Mouse (Mus musculus) lung, adult 2 months (tissue): Measurements from ENCODE around the gene Onecut1.

Experiments
- CTCF ChIP-seq: fragments of 200-500 bp; IDR thresholded peaks from 2 replicates; pipeline ENCODE4 v1.5.1; 2011; ENCODE audit warnings: mild to moderate bottlenecking, low read length, control low read depth; ENCODE audit not compliant: insufficient read depth
- POLR2A ChIP-seq: fragments of 200-500 bp; IDR thresholded peaks from 2 replicates; pipeline ENCODE4 v1.6.1; 2011; ENCODE audit warnings: low read depth, mild to moderate bottlenecking, control low read depth, low read length, borderline replicate concordance; ENCODE audit errors: extremely low read depth

DNA sequence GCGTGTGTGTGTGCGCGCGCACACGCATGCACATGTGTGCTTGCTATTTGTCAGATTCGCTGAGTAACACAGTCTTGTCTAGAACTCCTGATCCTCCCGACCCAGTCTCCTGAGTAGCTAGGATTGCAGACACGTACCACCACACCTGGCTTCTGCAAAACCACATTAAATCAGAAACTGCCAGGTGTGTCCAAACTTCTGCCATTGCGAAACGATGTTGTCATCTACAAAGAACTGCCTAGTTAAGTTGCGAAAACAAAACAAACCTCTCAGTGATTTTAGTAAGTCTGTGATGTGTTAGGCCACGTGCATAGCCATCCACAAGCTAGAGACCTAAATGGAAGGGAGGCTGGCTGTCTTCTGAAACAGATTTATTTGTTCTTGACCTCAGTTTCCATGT, 58.7 kb downstream of the Onecut1 start:
- TF ChIP-seq CTCF (no peak), POLR2A (no peak)
